Mouse (Mus musculus) embryonic facial prominence, embryonic 11.5 days (tissue): ENCODE measurements around the gene Tra2b. TPM values are rescaled to one million over a fixed set of nuclear protein-coding genes. Genes with fewer than 3 reads are reported as not detected.
"Not testable (repeated sequence)": the region's sequence is repeated elsewhere in the genome, so short reads cannot be mapped to it uniquely, and the experiment has no call there.

ENCODE experiments used
- ATAC-seq: fragments of 200-750 bp; cut with Nextera tagmentation; replicated peaks from 2 replicates; pipeline ENCODE4 v1.8.0; 2017; ENCODE audit warnings: low read depth; ENCODE audit not compliant: insufficient number of reproducible peaks, low FRiP score, low TSS enrichment
- DNase-seq: peaks from one replicate; pipeline ENCODE4 v3.0.0-alpha.2; 2015; ENCODE audit warnings: low spot score
- H3K27ac ChIP-seq: fragments of 300-500 bp; sonication (generic); replicated peaks from 2 replicates; pipeline ENCODE4 v1.5.1; 2014; ENCODE audit warnings: mild to moderate bottlenecking, low read depth, low read length, control low read depth
- H3K27me3 ChIP-seq: fragments of 300-500 bp; sonication (generic); 2 replicates; pipeline ENCODE4 v1.6.1; 2014; ENCODE audit warnings: mild to moderate bottlenecking, low read length, moderate library complexity, mixed read lengths; ENCODE audit not compliant: control insufficient read depth, insufficient read depth
- H3K36me3 ChIP-seq: fragments of 300-500 bp; sonication (generic); replicated peaks from 2 replicates; pipeline ENCODE4 v1.6.1; 2014; ENCODE audit warnings: low read depth, mild to moderate bottlenecking, low read length, moderate library complexity, mixed read lengths; ENCODE audit not compliant: control insufficient read depth, insufficient read depth
- H3K4me1 ChIP-seq: fragments of 300-500 bp; sonication (generic); 2 replicates; pipeline ENCODE4 v1.6.1; 2014; ENCODE audit warnings: low read length, mixed read lengths; ENCODE audit not compliant: control insufficient read depth, insufficient read depth
- H3K4me2 ChIP-seq: fragments of 300-500 bp; sonication (generic); 2 replicates; pipeline ENCODE4 v1.6.1; 2014; ENCODE audit warnings: low read depth, mild to moderate bottlenecking, control low read depth, low read length, moderate library complexity
- H3K4me3 ChIP-seq: fragments of 300-500 bp; sonication (generic); 2 replicates; pipeline ENCODE4 v1.5.1; 2014; ENCODE audit warnings: low read depth, low read length, control low read depth
- H3K9ac ChIP-seq: fragments of 300-500 bp; sonication (generic); replicated peaks from 2 replicates; pipeline ENCODE4 v1.6.1; 2014; ENCODE audit warnings: mild to moderate bottlenecking, control low read depth, low read length
- H3K9me3 ChIP-seq: fragments of 300-500 bp; sonication (generic); replicated peaks from 2 replicates; pipeline ENCODE4 v1.6.1; 2016; ENCODE audit warnings: mild to moderate bottlenecking, low read length, inconsistent platforms, mixed read lengths; ENCODE audit not compliant: control insufficient read depth
- WGBS: fragments of 180-500 bp; shearing (Covaris S2); extraction: QIAGEN DNeasy Blood & Tissue Kit; methylation state at CpG from one replicate; pipeline ENCODE4 v1.1.7; 2014; 5-methylcytosine and 5-hydroxymethylcytosine counted together
- polyA plus RNA-seq: library from polyadenylated mRNA; unstranded; fragments of >200 nt; fragmentation: Nextera tagmentation; extraction: Ambion mirVana; gene quantifications from 2 replicates; pipeline ENCODE4 v1.2.1, GENCODE M21; 2014

The Tra2b gene
- polyA plus RNA-seq, 1 experiment from 2014 or later, result 558 TPM

DNA sequence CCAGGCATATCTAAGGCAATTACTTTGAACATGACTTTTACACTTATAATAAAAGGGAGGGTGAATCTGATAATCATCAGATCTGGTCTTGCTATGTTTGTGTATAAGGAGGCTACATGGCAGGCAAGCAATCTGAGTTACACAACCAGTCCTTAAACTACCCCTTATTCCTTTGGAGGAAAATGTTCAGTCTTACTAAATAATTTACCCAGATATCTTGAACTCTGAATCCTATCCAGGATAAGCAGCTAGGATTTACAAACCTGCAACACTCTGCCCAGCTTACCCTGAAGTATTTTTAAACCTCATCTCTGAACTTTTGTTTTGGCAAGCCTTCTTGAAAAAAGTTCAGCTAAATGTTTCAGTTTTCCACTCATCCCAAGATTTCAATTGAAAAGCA is 2.7 kb downstream of the Tra2b start:
- no peak for DNase-seq
- H3K9ac ChIP-seq, result no peak overlapping the region

DNA sequence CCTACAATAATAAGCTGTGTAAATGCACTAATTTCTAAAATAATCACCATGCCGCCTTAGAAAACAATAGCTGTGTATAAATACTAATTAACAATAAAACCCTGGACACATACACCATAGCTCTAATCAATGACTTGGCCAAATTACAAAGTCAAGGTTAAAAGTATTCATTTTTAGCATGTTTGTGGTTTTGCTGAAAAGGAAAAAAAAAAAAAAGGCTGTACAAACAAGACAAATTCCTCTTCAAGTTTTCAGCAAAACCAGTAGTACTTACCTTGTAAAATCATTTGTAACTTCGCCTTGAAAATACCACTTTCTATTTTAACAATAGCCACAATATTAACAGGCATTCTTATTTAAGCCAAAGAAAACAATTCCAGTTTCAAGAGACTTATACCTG is 4.2 kb downstream of the Tra2b start:
- Histone ChIP-seq H3K9ac (no peak overlapping the region), H3K27me3 (no peaks in the 10 kb centered on the region), H3K4me1 (no peaks in the 10 kb centered on the region), H3K27ac (no peak overlapping the region), H3K4me2 (no peak overlapping the region), H3K36me3 (no peaks in the 10 kb centered on the region), H3K9me3 (no peaks in the 10 kb centered on the region), H3K4me3 (no peak overlapping the region)
- WGBS, result 80% methylated on average over 2 of the region's 2 CpGs
- DNase-seq, result no peak
- ATAC-seq, result no peak

More for the DNA sequence above, 2.7 kb downstream of the Tra2b start:
- ATAC-seq, result no peak
- no peaks in the 10 kb centered on the region for H3K27me3 ChIP-seq
- H3K36me3 ChIP-seq, result no peaks in the 10 kb centered on the region
- H3K4me3 ChIP-seq, result peak overlapping the region; percentile 88; the same call in 1 of the 2 replicates
- H3K9me3 ChIP-seq, result no peaks in the 10 kb centered on the region
- H3K4me2 ChIP-seq, result peak overlapping the region; percentile 46
- no peaks in the 10 kb centered on the region for H3K4me1 ChIP-seq
- no peak overlapping the region for H3K27ac ChIP-seq

DNA sequence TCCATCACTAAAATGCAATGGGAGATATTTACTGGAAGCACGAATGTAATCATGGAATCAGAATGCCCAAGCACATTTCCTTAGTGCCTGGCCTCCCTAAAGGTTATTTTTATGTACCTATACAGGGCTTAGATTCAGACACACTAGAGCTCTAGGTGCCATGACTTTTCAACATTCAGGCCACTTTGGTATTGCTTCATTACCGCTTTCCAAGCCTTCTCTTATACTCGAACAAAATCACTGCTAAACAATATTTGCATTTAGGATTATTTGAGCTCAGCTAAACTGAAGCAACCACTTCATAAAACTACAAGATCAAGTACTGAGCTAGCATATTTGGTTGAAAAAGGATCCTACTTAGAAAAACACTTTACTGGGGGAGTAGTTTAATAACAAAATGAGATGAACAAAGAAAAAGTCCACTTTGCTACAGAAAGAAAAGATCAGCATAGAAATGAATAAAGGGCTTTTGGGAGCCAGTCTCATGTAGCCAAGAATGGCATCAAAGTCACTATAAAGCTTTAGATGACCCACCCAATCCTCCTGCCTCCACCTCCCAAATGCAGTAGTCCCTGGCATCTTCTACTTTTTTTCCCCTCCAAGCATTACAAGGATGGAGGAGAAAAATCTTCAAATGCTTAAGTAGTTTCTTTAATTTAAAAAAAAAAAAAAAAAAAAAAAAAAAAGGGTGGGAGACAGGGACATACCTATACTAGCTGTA is 5.2 kb downstream of the Tra2b start:
- Histone ChIP-seq H3K9me3 (no peaks in the 10 kb centered on the region), H3K9ac (no peak overlapping the region), H3K4me3 (no peak overlapping the region), H3K36me3 (no peaks in the 10 kb centered on the region), H3K27ac (no peak overlapping the region), H3K27me3 (no peaks in the 10 kb centered on the region), H3K4me2 (no peak overlapping the region), H3K4me1 (no peaks in the 10 kb centered on the region)
- ATAC-seq (no peak), DNase-seq (no peak)
- 69% methylated on average over 3 of the region's 3 CpGs for WGBS

DNA sequence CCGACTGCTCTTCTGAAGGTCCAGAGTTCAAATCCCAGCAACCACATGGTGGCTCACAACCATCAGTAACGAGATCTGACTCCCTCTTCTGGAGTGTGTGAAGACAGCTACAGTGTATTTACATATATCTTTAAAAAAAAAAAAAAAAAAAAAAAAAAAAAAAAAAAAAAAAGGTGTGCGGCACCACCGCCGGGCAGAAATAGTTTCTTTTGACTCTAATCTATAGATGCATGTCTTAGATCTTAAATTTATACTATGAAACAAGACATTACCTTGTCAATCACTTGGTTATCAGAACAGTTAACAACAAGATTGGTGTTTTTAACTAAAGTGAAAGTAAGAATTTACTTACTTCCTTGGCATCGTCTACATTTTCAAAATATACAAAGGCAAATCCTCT is 13.6 kb downstream of the Tra2b start:
- peaks cover 17% of the 10 kb centered on the region for H3K36me3 ChIP-seq
- not testable (repeated sequence) for H3K4me2 ChIP-seq, H3K9me3 ChIP-seq, H3K27me3 ChIP-seq, DNase-seq, H3K9ac ChIP-seq, H3K4me3 ChIP-seq, H3K27ac ChIP-seq, H3K4me1 ChIP-seq, ATAC-seq
- WGBS, result 88% methylated on average over 6 of the region's 6 CpGs

DNA sequence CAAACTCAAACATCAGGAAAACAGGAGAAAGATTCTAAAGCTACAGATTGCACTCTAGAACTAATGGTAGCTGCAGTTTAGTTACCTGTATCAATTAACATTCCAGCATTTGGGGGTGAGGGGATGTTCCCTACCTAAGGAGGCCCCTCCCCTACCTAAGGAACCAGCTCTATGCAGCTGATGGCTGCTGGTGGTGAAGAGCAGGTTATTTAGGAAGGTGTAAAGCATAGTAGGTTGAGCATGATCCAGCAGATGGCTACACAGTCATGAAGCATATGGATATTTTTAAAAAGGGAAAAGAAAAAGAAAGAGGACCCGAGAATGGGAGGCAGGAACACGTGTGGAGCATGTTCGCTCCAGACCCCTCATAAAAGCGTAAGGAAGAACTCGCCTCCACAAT is 15.5 kb downstream of the Tra2b start:
- no peak overlapping the region for H3K27ac ChIP-seq
- no peak overlapping the region for H3K4me3 ChIP-seq
- no peaks in the 10 kb centered on the region for H3K27me3 ChIP-seq
- WGBS, result 95% methylated on average over 5 of the region's 5 CpGs
- H3K4me2 ChIP-seq, result no peak overlapping the region
- H3K36me3 ChIP-seq, result peaks cover 17% of the 10 kb centered on the region
- H3K9me3 ChIP-seq, result no peaks in the 10 kb centered on the region
- H3K9ac ChIP-seq, result no peak overlapping the region
- ATAC-seq (no peak), DNase-seq (no peak)
- H3K4me1 ChIP-seq, result no peaks in the 10 kb centered on the region

GRCm38 (mm10) chr16:22249754-22250153 is 16.1 kb downstream of the Tra2b start:
- Histone ChIP-seq H3K27me3 (no peaks in the 10 kb centered on the region), H3K36me3 (peaks cover 16% of the 10 kb centered on the region), H3K9ac (no peak overlapping the region), H3K9me3 (no peaks in the 10 kb centered on the region), H3K4me1 (no peaks in the 10 kb centered on the region), H3K27ac (no peak overlapping the region), H3K4me3 (no peak overlapping the region), H3K4me2 (no peak overlapping the region)
- ATAC-seq (no peak), DNase-seq (no peak)
- 90% methylated on average over 3 of the region's 3 CpGs for WGBS

GRCm38 (mm10) chr16:22242239-22242866 is 23.5 kb downstream of the Tra2b start:
- H3K4me3 ChIP-seq, result no peak overlapping the region
- no peak for DNase-seq
- WGBS, result 88% methylated on average over 2 of the region's 2 CpGs

GRCm38 (mm10) chr16:22241376-22242238 is 24.2 kb downstream of the Tra2b start:
- Histone ChIP-seq H3K27me3 (no peaks in the 10 kb centered on the region), H3K9me3 (no peaks in the 10 kb centered on the region), H3K36me3 (peaks cover 10% of the 10 kb centered on the region), H3K9ac (no peak overlapping the region), H3K4me2 (no peak overlapping the region), H3K4me1 (no peaks in the 10 kb centered on the region), H3K4me3 (no peak overlapping the region), H3K27ac (no peak overlapping the region)
- no peak for DNase-seq
- no peak for ATAC-seq
- WGBS, result 86% methylated on average over 6 of the region's 6 CpGs

More at GRCm38 (mm10) chr16:22242239-22242866, 23.5 kb downstream of the Tra2b start:
- no peaks in the 10 kb centered on the region for H3K4me1 ChIP-seq
- H3K9me3 ChIP-seq, result no peaks in the 10 kb centered on the region
- no peak overlapping the region for H3K9ac ChIP-seq
- peaks cover 10% of the 10 kb centered on the region for H3K36me3 ChIP-seq
- no peak overlapping the region for H3K27ac ChIP-seq
- H3K4me2 ChIP-seq, result no peak overlapping the region
- ATAC-seq, result no peak
- no peaks in the 10 kb centered on the region for H3K27me3 ChIP-seq
